10 mouse cellular contexts compared by ENCODE assay signal in genomic region chr9:107908410-107909158, GRCm38 (mm10). TPM values are rescaled to one million over a fixed set of nuclear protein-coding genes. Genes with fewer than 3 reads are reported as not detected.
DNase-seq lines count a peak whose midpoint lies in the region; ATAC-seq lines count a peak whose summit lies in the region.
"Had no signal": no experiment of that assay in that cellular context is flagged by ENCODE, and none has a peak within 500 bp of the region (broad histone marks: within the 10 kb centered on the region; RNA-seq: fewer than 3 reads in every experiment).

No protein-coding gene starts in this region.

- intact Hi-C loops in left cerebral cortex, postnatal 14 days (cut with DNase I), result no loop called here

- no peak for ATAC-seq in heart, embryonic 15.5 days (replicated peaks; ENCODE audit: insufficient number of reproducible peaks, insufficient read depth, low FRiP score, low read depth)
- no peak for ATAC-seq in lung, embryonic 16.5 days (ENCODE audit: low read depth)

- DNase-seq in embryo, embryonic 10.5 days (ENCODE audit: low spot score), result peak; percentile 5
- DNase-seq in embryo, embryonic 10 days (ENCODE audit: low spot score), result no peak
- DNase-seq in MEL-GATA-1-ER (ENCODE audit: extremely low read depth, low read depth), result peak; percentile 87
- no peak for DNase-seq in left cerebral cortex, adult 18-20 months (ENCODE audit: low spot score in 2 of 2)
- no peak for DNase-seq in left cerebral cortex, postnatal 14 days (ENCODE audit: low spot score in 2 of 2)
- no peak for DNase-seq in cerebellum, adult 9-11 months

- H3K4me2 ChIP-seq in heart, embryonic 15.5 days, result peak overlapping the region; percentile 88
- H3K4me2 ChIP-seq in lung, embryonic 16.5 days (ENCODE audit: low read depth, low read length), result peak overlapping the region; percentile 69

- H3K4me3 ChIP-seq in heart, embryonic 15.5 days, result peak overlapping the region; percentile 51
- H3K4me3 ChIP-seq in lung, embryonic 16.5 days (ENCODE audit: low read length), result peak overlapping the region; percentile 48

- peaks cover 3% of the 10 kb centered on the region; the same call in 1 of the 2 replicates for H3K27me3 ChIP-seq in heart, embryonic 15.5 days
- no peaks in the 10 kb centered on the region for H3K27me3 ChIP-seq in lung, embryonic 16.5 days (ENCODE audit: control insufficient read depth, insufficient read depth, low read depth, low read length)

- peak overlapping the region; percentile 24 for H3K27ac ChIP-seq in heart, embryonic 15.5 days
- H3K27ac ChIP-seq in lung, embryonic 16.5 days (ENCODE audit: low read length), result peak overlapping the region; percentile 32; the same call in 1 of the 2 replicates
- H3K27ac ChIP-seq: macrophage had no signal

- WGBS in heart, embryonic 15.5 days, result 35% methylated on average over 18 of the region's 18 CpGs
- 28% methylated on average over 18 of the region's 18 CpGs for WGBS in lung, embryonic 16.5 days

- H3K4me1 ChIP-seq in heart, embryonic 15.5 days (replicated peaks), result peaks cover 39% of the 10 kb centered on the region
- H3K4me1 ChIP-seq in lung, embryonic 16.5 days (replicated peaks; ENCODE audit: control insufficient read depth, insufficient read depth, low read length), result peaks cover 23% of the 10 kb centered on the region

- no peaks in the 10 kb centered on the region for H3K9me3 ChIP-seq in heart, embryonic 15.5 days (replicated peaks)
- H3K9me3 ChIP-seq in lung, embryonic 16.5 days (ENCODE audit: control insufficient read depth, low read length), result no peaks in the 10 kb centered on the region

- peak overlapping the region; percentile 30; the same call in 1 of the 2 replicates for H3K9ac ChIP-seq in heart, embryonic 15.5 days
- peak overlapping the region; percentile 43 for H3K9ac ChIP-seq in lung, embryonic 16.5 days (ENCODE audit: low read length)

- no peaks in the 10 kb centered on the region for H3K36me3 ChIP-seq in heart, embryonic 15.5 days
- H3K36me3 ChIP-seq in lung, embryonic 16.5 days (ENCODE audit: control insufficient read depth, insufficient read depth, low read length), result no peaks in the 10 kb centered on the region

RNA-seq across cellular contexts. Expression of gene Mst1r, which starts 1.9 kb away (rescaled TPM):
- polyA plus RNA-seq in heart, embryonic 15.5 days (2015; fragmentation: Nextera tagmentation; extraction: Ambion mirVana), result 2.1 and 4.1 TPM in 2 replicates
- 3.5 and 6.0 TPM in 2 replicates for polyA plus RNA-seq in lung, embryonic 16.5 days (2015; fragmentation: Nextera tagmentation; extraction: Ambion mirVana)
- total RNA-seq in left cerebral cortex, adult 18-20 months (2021), result 1 to 10 TPM in 1 of 2 experiments, under 1 TPM in 1; 0.89 to 1.2 TPM
- total RNA-seq in left cerebral cortex, postnatal 14 days (2021), result 1 to 10 TPM; 1.2 to 1.7 TPM
- polyA plus RNA-seq: macrophage had no signal

RNA-seq across cellular contexts. Expression of gene Actl11, which starts 19.7 kb away (rescaled TPM):
- not detected in 2 replicates for polyA plus RNA-seq in heart, embryonic 15.5 days (2015; fragmentation: Nextera tagmentation; extraction: Ambion mirVana)
- polyA plus RNA-seq in lung, embryonic 16.5 days (2015; fragmentation: Nextera tagmentation; extraction: Ambion mirVana), result not detected in 2 replicates
- total RNA-seq in left cerebral cortex, adult 18-20 months (2021), result not detected
- not detected for total RNA-seq in left cerebral cortex, postnatal 14 days (2021)
- polyA plus RNA-seq: C2C12, macrophage had no signal

RNA-seq across cellular contexts. Expression of gene Mon1a, which starts 20.6 kb away (rescaled TPM):
- 8.5 and 9.8 TPM in 2 replicates for polyA plus RNA-seq in heart, embryonic 15.5 days (2015; fragmentation: Nextera tagmentation; extraction: Ambion mirVana)
- polyA plus RNA-seq in lung, embryonic 16.5 days (2015; fragmentation: Nextera tagmentation; extraction: Ambion mirVana), result 12.5 and 13.8 TPM in 2 replicates
- total RNA-seq in left cerebral cortex, adult 18-20 months (2021), result 10 to 100 TPM; 27.1 to 28.1 TPM
- 10 to 100 TPM; 21.2 to 21.9 TPM for total RNA-seq in left cerebral cortex, postnatal 14 days (2021)

RNA-seq across cellular contexts. Expression of gene Camkv, which starts 26.9 kb away (rescaled TPM):
- polyA plus RNA-seq in heart, embryonic 15.5 days (2015; fragmentation: Nextera tagmentation; extraction: Ambion mirVana), result 0.20 and 0.77 TPM in 2 replicates
- polyA plus RNA-seq in lung, embryonic 16.5 days (2015; fragmentation: Nextera tagmentation; extraction: Ambion mirVana), result 2.0 and 2.5 TPM in 2 replicates
- total RNA-seq in left cerebral cortex, adult 18-20 months (2021), result 100 to 1,000 TPM; 322 to 377 TPM
- 100 to 1,000 TPM; 382 to 398 TPM for total RNA-seq in left cerebral cortex, postnatal 14 days (2021)
- polyA plus RNA-seq: macrophage had no signal

RNA-seq across cellular contexts. Expression of gene Rbm6, which starts 35.5 kb away (rescaled TPM):
- 43.2 and 48.0 TPM in 2 replicates for polyA plus RNA-seq in heart, embryonic 15.5 days (2015; fragmentation: Nextera tagmentation; extraction: Ambion mirVana)
- 70.0 and 70.2 TPM in 2 replicates for polyA plus RNA-seq in lung, embryonic 16.5 days (2015; fragmentation: Nextera tagmentation; extraction: Ambion mirVana)
- total RNA-seq in left cerebral cortex, adult 18-20 months (2021), result 10 to 100 TPM; 54.0 to 57.3 TPM
- 10 to 100 TPM; 57.0 to 57.8 TPM for total RNA-seq in left cerebral cortex, postnatal 14 days (2021)

Comparison
In these comparisons a context has a peak if more than half of its experiments do, and no peak if none do; other contexts are left out.
1. DNase-seq: peak in embryo, embryonic 10.5 days (single experiment) and MEL-GATA-1-ER (single experiment); none in embryo, embryonic 10 days (single experiment), left cerebral cortex, adult 18-20 months (0 of 2), left cerebral cortex, postnatal 14 days (0 of 2) and cerebellum, adult 9-11 months (single experiment).